Mouse (Mus musculus): ENCODE measurements around the gene Nsd1.
"Not testable (repeated sequence)": the region's sequence is repeated elsewhere in the genome, so short reads cannot be mapped to it uniquely, and the experiment has no call there.

The Nsd1 gene

DNA sequence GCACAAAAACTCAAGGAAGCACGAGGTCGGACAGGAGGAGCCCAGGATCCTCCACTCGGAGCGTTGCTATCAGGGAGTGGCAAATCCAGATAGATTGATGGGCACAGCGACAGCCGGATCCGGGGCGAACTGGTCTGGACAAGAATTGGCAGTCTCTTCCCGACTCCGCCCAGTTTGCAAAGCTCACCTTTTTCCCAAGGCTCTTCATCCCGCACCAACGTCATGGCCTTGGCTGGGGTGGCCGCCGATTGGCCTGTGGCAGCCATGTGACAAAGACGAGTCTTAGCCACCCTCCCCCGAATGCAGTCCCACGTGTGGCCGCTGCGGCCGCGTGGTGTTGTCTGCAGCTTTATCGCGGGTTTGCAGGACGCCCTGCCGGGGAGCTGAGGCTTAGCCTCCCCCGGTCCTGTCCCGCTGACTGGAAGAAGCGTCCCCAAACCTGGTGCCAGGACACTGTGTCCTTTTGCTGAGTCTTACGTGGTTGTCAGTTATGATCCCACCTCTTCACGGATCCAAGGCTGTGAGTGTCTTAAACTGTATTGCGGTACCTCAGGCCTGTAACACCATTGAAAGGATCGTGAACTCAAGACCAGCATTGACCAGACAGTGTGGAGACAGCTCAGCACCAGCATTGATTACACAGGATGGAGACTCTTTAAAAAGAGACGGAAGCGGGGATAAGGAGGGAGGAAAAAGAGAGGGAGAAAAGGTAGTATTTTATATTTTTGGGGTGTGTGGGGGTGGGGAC lies 19.3 kb upstream of the Nsd1 start:
- DNase-seq (ENCODE audit: low read depth, low spot score) = peak; percentile 93

DNA sequence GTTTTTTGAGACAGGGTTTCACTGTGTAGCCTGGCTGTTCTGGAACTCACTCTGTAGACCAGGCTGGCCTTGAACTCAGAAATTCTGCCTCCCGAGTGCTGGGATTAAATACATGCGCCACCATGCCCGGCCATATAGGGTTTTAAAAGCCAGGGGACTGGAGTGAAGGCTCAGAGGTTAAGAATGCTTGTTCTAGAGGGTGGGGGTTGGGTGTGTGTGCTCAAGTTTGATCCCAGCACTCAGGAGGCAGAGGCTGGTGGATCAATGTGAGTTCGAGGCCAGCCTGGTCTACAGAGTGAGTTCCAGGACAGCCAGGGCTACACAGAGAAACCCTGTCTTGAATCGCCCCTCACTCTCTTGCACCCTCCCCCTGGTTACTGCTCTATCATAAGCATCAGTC lies 18.0 kb upstream of the Nsd1 start:
- DNase-seq (ENCODE audit: low read depth, low spot score) = no peak

GRCm38 (mm10) chr13:55202758-55203157 lies 6.8 kb upstream of the Nsd1 start:
- not testable (repeated sequence) for DNase-seq (ENCODE audit: low read depth, low spot score)

GRCm38 (mm10) chr13:55203740-55204139 lies 5.8 kb upstream of the Nsd1 start:
- no peak for DNase-seq (ENCODE audit: low read depth, low spot score)

- DNase-seq (ENCODE audit: low read depth, low spot score) = no peak
Measured at GRCm38 (mm10) chr13:55204667-55205389, 4.8 kb upstream of the Nsd1 start.

DNA sequence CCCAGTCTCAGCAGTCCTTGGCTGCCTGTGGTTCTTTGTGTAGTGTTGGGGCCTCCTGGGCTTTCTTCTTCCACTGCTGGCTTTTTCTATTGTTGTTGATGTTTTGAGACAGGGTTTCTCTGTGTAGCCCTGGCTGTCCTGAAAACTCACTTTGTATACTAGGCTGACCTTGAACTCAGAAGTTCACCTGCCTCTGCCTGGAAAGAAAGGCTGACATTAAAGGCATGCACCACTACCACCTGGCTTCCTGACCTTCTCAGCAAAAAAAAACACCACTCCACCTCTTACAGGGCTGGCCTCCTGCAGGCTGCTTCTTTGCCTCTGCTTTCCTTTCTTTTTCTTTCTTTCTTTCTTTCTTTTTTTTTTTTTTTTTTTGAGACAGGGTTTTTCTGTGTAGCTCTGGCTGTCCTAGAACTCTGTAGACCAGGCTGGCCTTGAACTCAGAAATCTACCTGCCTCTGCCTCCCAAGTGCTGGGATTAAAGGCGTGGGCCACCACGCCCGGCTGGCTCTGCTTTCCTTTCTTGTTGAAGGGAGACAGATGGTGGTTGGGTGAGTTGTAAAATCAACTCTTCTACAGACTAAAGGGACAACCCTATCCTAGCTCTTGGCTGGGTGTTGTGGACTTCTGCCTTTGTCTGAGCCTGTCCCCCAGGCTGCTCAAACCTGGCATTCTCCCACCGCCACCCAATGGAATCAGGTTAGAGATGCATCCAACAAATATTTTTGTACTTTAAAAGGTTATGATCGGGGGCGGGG lies 4.0 kb upstream of the Nsd1 start:
- DNase-seq (ENCODE audit: low read depth, low spot score) = no peak

- no peak for DNase-seq (ENCODE audit: low read depth, low spot score)
Measured at GRCm38 (mm10) chr13:55208837-55209648, 539 bp upstream of the Nsd1 start.

GRCm38 (mm10) chr13:55210193-55210970 lies 800 bp downstream of the Nsd1 start:
- peak; percentile 57 for DNase-seq (ENCODE audit: low read depth, low spot score)

DNA sequence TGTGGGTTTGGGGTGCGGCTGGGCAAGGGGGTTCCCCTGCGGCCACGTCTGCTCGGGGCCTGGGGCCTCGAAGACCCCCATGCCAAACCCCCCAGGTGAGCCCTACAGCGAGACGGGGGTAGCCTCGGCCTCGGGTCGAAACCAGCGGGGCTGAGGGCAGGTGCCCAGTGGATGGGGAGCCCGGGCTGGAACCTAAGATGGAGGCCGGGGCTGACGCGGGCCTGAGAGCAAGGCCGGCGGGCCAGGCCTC lies 1.3 kb downstream of the Nsd1 start:
- DNase-seq (ENCODE audit: low read depth, low spot score) = no peak

GRCm38 (mm10) chr13:55211221-55212010 lies 1.8 kb downstream of the Nsd1 start:
- peak; percentile 91 for DNase-seq (ENCODE audit: low read depth, low spot score)

- DNase-seq (ENCODE audit: low read depth, low spot score) = no peak
Measured at GRCm38 (mm10) chr13:55212011-55212360, 2.4 kb downstream of the Nsd1 start.

DNA sequence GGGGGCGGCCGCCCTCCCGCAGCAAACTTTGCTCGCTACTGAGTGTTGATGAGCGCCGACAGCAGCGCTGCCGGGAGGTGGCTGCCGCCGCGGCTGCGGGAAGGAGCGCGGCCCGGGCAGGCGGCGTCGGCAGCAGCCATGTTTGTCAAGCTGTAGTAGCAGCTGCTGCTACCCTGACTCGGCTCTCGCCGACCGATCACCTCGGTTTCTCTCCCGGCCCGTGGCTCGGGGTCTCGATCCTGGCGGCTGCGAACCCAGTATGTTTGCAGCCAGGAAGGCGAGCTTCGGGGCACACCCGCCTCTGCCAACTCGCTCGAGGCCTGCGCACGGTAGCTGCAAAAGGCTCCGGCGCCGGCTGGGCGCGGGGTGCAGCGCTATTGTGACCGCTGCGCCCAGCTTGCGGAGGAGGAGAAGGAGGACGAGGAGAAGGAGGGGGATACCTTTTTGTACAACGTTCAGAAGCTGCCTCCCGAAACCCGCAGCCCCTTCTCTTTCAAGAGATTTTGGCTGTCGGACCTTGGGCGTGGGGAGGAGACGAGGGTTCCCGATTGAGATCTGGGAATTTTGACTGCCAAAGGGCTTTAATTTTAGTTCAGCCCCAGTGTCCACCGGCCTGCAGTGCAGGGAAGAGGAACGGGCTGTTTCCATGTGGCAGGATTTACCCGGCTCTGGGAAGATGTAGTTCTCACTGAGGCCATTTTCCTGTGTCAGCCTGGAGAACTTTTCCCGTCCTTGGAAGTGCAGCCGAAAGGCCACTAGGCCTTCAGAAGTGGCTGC lies 3.0 kb downstream of the Nsd1 start:
- peak; percentile 32 for DNase-seq (ENCODE audit: low read depth, low spot score)

- no peak for DNase-seq (ENCODE audit: low read depth, low spot score)
Measured at GRCm38 (mm10) chr13:55213138-55213806, 3.7 kb downstream of the Nsd1 start.

DNA sequence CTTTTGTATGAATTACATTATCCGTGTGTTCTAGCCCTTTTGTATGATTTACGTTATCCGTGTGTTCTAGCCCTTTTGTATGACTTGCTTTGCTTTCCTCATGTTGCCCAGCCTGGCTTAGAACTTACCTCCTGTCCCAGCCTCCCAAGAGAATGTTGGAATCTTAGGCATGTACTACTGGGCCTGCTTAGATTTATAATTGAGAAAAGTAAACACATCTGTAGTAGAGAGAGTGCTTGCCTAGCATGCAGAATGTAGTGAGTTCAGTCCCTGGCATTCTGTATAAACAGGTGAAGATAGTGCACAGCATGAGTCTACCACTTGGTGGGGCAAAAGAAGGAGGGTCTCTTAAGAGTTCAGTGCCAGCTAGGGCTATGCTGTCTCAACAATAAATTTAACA lies 14.8 kb downstream of the Nsd1 start:
- DNase-seq (ENCODE audit: low read depth, low spot score) = no peak

GRCm38 (mm10) chr13:55230701-55231100 lies 21.1 kb downstream of the Nsd1 start:
- DNase-seq (ENCODE audit: low read depth, low spot score) = no peak

DNA sequence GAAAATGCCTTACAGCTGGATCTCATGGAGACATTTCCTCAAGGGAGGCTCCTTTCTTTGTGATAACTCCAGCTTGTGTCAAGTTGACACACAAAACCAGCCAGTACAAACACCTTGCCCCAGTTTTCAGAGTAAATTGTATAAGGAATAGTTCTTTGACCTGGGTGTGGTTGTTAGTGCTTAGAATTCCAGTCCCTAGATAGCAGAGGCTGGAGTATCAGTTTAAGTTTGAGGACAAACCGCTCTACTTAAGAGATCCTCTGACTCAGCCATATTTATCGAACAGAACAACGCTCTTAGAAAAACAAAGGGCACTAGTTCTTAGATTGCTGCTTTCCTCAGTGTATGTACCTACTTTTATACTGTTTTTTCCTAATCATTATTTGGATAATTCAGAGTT lies 33.6 kb downstream of the Nsd1 start:
- no peak for DNase-seq (ENCODE audit: low read depth, low spot score)

DNA sequence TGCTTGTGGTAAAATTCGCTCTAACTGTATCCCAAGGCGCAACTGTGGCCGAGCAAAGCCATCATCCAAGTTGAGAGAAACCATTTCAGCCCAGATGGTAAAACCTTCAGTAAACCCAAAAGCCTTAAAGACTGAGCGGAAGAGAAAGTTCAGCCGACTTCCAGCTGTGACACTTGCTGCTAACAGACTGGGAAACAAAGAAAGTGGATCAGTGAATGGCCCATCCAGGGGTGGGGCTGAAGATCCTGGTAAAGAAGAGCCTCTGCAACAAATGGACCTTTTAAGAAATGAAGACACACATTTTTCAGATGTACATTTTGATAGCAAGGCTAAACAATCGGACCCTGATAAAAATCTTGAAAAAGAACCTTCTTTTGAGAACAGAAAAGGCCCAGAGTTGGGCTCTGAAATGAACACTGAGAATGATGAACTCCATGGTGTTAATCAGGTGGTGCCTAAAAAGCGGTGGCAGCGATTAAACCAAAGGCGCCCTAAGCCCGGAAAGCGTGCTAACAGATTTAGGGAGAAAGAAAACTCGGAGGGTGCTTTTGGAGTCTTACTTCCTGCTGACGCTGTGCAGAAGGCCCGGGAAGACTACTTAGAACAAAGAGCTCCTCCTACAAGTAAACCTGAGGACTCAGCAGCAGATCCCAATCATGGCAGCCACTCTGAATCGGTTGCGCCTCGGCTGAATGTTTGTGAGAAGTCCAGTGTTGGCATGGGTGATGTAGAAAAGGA lies 37.9 kb downstream of the Nsd1 start:
- no peak for DNase-seq (ENCODE audit: low read depth, low spot score)

DNA sequence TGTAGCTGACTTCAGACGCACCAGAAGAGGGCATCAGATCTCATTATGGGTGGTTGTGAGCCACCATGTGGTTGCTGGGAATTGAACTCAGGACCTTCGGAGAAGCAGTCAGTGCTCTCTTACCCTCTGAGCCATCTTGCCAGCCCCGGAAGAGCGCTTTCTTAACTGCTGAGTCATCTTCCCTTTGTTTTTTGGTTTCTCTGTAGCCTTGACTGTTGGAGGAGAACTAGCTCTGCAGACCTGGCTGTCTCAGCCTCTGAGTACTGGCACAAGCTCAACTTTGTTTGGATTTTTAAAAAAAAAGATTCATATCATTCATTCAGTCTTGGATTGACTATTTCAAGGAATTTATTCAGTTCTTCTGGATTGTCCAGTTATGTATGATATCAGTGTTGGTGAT lies 39.7 kb downstream of the Nsd1 start:
- DNase-seq (ENCODE audit: low read depth, low spot score) = no peak

Measured in embryo, embryonic 11.5 days (tissue).